Mouse (Mus musculus): ENCODE measurements around the gene Apopt1. TPM values are rescaled to one million over a fixed set of nuclear protein-coding genes. Genes with fewer than 3 reads are reported as not detected.

The Apopt1 gene
- polyA plus RNA-seq, 3 experiments from 2014 or later = 55.8 to 85.0 (median 74.3) TPM

- no peak for ATAC-seq
Measured at GRCm38 (mm10) chr12:111750739-111751138, 37.7 kb downstream of the Apopt1 start.

- ATAC-seq = no peak
Measured at GRCm38 (mm10) chr12:111752491-111752890, 39.4 kb downstream of the Apopt1 start.

GRCm38 (mm10) chr12:111753347-111753746, 40.3 kb downstream of the Apopt1 start:
- ATAC-seq = no peak

GRCm38 (mm10) chr12:111754710-111755109, 41.6 kb downstream of the Apopt1 start:
- no peak for ATAC-seq

GRCm38 (mm10) chr12:111755231-111755630, 42.2 kb downstream of the Apopt1 start:
- no peak for ATAC-seq

GRCm38 (mm10) chr12:111756082-111756697, 43.1 kb downstream of the Apopt1 start:
- no peak for ATAC-seq

- no peak for ATAC-seq
Measured at GRCm38 (mm10) chr12:111756698-111757082, 43.6 kb downstream of the Apopt1 start.

GRCm38 (mm10) chr12:111757561-111758325, 44.7 kb downstream of the Apopt1 start:
- ATAC-seq = no peak

- peak; percentile 86 for ATAC-seq
Measured at GRCm38 (mm10) chr12:111758381-111759175, 45.5 kb downstream of the Apopt1 start, which contains the start of gene Klc1. Gene Klc1 (plus strand): TSS chr12:111758849.

GRCm38 (mm10) chr12:111759176-111760061, 46.4 kb downstream of the Apopt1 start:
- ATAC-seq = peak; percentile 37

GRCm38 (mm10) chr12:111760306-111760908, 47.3 kb downstream of the Apopt1 start:
- ATAC-seq = no peak

GRCm38 (mm10) chr12:111762620-111763280, 49.7 kb downstream of the Apopt1 start:
- ATAC-seq = no peak

GRCm38 (mm10) chr12:111766313-111767236, 53.5 kb downstream of the Apopt1 start:
- no peak for ATAC-seq

- peak; percentile 63 for ATAC-seq
Measured at GRCm38 (mm10) chr12:111768322-111768928, 55.4 kb downstream of the Apopt1 start.

GRCm38 (mm10) chr12:111769306-111769705, 56.2 kb downstream of the Apopt1 start:
- no peak for ATAC-seq

GRCm38 (mm10) chr12:111769816-111770577, 56.9 kb downstream of the Apopt1 start:
- ATAC-seq = no peak

- no peak for ATAC-seq
Measured at GRCm38 (mm10) chr12:111770651-111771050, 57.6 kb downstream of the Apopt1 start.

GRCm38 (mm10) chr12:111774156-111774555, 61.1 kb downstream of the Apopt1 start:
- ATAC-seq = no peak

GRCm38 (mm10) chr12:111774845-111775244, 61.8 kb downstream of the Apopt1 start:
- no peak for ATAC-seq
